Mouse (Mus musculus) erythroid progenitor cell, adult 5-6 weeks (primary cell): ENCODE data around the gene Fam124b. TPM values are rescaled to one million over a fixed set of nuclear protein-coding genes. Genes with fewer than 3 reads are reported as not detected.

ENCODE experiments used
- ATAC-seq: replicated peaks from 2 replicates; pipeline ENCODE4 v1.8.0; 2016; ENCODE audit warnings: moderate number of reproducible peaks, mild to moderate bottlenecking, moderate TSS enrichment, inconsistent platforms; ENCODE audit not compliant: poor library complexity, low FRiP score, severe bottlenecking
- total RNA-seq, 2 experiments: library from RNA; stranded (forward) in 1 of 2; stranded (reverse) in 1 of 2; fragments of 150-400 nt in 1 of 2; fragments of 186-747, 209-891 nt in 1 of 2; gene quantifications; 2 replicates each; pipeline versions ENCODE4 v1.2.3 to v1.2.4; 2015 to 2017; ENCODE audit warnings: low replicate concordance in 2 of 2

The Fam124b gene
- total RNA-seq, 2 experiments from 2014 or later, result not detected

DNA sequence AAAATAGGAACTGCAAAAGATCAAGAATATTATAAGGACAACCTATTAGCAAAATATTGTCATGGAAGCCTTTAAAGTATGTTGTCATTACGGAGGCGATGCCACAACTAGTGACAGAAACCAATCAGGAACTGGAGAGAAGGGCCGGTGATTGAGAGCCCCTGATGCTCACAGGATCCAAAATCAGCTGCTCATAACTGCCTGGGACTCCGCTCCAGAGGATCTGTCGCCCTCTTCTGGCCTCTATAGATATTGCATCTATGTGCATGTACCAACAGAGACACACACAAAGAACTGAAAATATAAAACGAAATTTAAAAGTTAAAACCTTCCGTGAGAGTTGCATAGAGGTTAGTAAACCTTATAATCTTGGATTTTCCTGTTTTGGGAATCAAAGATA is 38.1 kb downstream of the Fam124b start:
- peak; percentile 67 for ATAC-seq

DNA sequence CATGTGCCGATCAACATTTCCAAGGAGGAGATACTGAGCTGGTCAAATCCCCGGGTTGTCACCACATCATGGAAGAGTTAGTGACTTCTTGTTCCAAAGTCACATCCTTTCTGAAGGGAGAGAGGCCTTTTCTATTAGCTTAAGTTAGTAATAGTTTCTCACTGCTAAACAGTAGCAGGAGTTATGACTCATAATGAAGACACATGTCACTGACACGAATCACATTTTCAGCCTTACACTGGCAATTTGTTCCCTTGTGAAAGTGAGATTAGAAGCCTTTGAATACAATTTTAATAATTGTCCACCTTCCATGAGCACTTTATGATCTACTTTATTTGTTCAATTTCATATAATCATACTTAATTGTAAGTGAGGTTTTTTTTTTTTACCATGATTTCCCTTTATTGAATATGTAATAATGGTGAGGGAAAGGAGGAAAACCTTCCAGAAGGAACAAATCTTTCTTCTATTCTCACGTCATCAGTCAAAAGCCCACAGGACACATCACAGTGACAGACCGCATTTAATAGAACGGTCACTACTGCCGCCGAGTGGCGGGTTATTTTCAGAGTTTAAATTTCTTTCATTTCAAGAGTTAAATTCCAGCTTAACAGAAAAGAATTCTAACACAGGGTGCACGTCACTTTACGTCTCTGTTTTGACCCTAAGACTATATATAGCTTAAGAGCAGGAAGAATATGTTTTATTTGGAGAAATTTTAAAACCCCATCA is 40.5 kb downstream of the Fam124b start:
- no peak for ATAC-seq

- ATAC-seq, result no peak
Observed at GRCm38 (mm10) chr1:80167706-80168105, 50.6 kb downstream of the Fam124b start.

- no peak for ATAC-seq
Observed at GRCm38 (mm10) chr1:80166577-80166976, 51.7 kb downstream of the Fam124b start.

DNA sequence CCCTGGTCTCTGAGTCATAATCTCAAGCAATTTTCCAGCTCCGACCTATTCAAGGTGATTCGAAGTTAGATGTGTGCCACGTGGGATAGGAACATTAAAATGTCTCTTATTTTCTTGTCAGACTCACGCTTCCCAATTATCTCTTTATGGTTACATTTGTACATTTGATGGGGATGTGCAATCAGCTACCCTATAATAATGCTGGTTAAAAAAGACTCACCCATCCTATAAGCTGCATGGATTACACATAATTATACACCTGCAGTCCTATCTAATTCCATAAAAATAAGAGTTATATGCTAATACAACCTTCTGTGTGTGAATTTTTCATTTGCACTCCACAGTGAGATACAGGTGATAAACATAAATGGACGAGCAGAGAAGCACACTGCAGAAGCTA is 52.9 kb downstream of the Fam124b start:
- no peak for ATAC-seq

DNA sequence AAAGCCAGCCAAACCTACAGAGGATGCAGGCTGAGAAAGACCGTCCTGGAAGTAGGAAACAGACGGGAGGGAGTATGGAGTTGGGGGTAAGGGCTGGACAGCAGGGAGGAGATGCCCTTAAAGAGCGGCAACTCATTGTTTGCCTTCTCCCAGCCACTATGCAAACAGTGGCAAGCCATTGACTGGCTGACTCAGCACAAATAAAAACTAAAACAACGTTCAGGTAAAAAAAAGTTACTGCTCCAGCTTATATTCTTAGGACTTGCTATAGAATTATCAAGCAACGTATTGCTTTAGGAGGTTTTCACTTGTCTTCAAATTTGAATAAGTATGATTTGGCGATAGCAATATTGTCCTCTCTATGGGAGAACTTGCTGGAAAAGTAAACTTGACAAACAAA is 55.3 kb downstream of the Fam124b start:
- ATAC-seq, result no peak

- ATAC-seq, result no peak
Observed at GRCm38 (mm10) chr1:80159586-80159985, 58.7 kb downstream of the Fam124b start.

- ATAC-seq, result no peak
Observed at GRCm38 (mm10) chr1:80154902-80155301, 63.4 kb downstream of the Fam124b start.

DNA sequence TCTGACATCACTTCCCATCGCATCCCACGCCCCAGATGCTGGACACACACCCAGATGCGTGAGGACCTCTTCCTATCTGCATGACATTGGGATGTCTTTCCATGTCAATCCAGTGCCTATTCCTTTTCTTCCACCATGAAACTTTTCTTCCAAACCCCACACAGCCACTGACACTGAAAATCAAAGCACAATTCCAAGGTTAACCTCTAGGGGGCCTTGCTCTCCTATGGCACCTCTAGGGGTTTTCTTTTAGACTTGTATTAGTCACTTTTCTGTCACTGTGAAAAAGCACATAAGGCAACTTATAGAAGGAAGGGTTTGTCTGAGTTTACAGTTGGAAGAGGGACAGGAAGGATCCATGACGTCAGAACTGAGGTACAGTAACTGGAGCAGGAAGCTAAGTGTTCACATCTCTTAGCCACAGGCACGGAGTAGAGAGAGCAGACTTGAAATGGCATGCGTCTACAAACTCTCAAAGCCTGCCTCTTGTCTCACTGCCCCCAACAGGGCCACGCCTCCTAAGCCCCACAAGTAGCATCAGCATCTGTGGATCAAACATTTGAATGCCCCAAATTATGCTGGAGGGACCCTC is 65.1 kb downstream of the Fam124b start:
- no peak for ATAC-seq

DNA sequence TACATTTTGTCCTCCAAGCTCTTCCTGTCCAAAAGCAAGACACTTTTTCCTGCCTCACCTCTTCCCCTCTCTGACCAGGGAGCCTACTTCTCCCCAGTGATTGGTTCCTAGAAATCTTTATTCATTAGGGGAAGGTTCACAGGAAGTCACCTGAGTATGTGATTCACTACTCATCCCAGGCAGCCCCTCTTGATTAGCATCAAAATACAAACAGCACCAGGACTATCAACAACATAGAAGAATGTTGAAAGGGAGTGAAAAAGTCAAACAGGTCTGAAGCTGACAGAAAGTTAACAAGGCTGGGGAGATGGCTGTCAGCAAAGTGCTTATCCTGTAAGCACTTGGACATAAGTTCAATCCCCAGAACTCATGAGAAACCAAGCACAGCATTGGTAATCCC is 67.6 kb downstream of the Fam124b start:
- no peak for ATAC-seq

Other genes starting within 250 kb of the Fam124b start
- 81.8 and 143 TPM in 2 replicates for gene Cul3, start 122.0 kb upstream of the Fam124b start, total RNA-seq (2015; ENCODE audit: low replicate concordance)
- gene Cul3, start 122.0 kb upstream of the Fam124b start, total RNA-seq (2017; ENCODE audit: low replicate concordance), result 122 and 152 TPM in 2 replicates
- not detected in 2 replicates for gene Gm45261, start 243.0 kb upstream of the Fam124b start, total RNA-seq (2015; ENCODE audit: low replicate concordance)
- not detected in 2 replicates for gene Gm45261, start 243.0 kb upstream of the Fam124b start, total RNA-seq (2017; ENCODE audit: low replicate concordance)